Mouse (Mus musculus): ENCODE results near the gene Pcbp3. TPM values are rescaled to one million over a fixed set of nuclear protein-coding genes. Genes with fewer than 3 reads are reported as not detected.
"Not testable (repeated sequence)": the region's sequence is repeated elsewhere in the genome, so short reads cannot be mapped to it uniquely, and the experiment has no call there.

The Pcbp3 gene
- polyA plus RNA-seq, 1 experiment from 2014 or later, result 44.9 TPM

DNA sequence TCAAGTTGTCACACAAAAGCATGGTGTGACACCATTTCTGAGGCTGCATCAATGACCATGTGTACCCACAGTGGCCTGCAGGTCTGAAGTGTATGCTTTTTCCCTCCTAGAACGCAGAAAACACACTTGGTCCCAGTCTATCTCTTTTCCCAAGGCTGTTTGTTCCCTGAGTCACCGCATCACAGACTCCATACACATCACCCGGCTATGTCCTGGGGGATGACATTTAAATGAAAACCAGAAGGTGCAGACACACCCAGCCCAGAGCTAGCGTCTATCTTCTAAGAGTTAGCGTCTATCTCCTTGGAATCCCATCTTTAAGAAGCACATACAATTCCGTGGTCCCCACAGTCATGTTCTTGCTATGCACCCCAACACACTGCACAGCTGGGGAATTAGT, 192.1 kb downstream of the Pcbp3 start:
- Histone ChIP-seq H3K36me3 (no peaks in the 10 kb centered on the region), H3K27me3 (ENCODE audit: low read depth, poor library complexity, severe bottlenecking) (no peaks in the 10 kb centered on the region), H3K27ac (no peak overlapping the region), H3K4me3 (no peak overlapping the region), H3K9me3 (replicated peaks) (no peaks in the 10 kb centered on the region), H3K4me1 (0 out of 2 replicates have a peak, but pooled peaks cover 3% of the 10 kb centered on the region)
- WGBS, result 89% methylated on average over 6 of the region's 6 CpGs
- no peak for DNase-seq (ENCODE audit: low spot score)

DNA sequence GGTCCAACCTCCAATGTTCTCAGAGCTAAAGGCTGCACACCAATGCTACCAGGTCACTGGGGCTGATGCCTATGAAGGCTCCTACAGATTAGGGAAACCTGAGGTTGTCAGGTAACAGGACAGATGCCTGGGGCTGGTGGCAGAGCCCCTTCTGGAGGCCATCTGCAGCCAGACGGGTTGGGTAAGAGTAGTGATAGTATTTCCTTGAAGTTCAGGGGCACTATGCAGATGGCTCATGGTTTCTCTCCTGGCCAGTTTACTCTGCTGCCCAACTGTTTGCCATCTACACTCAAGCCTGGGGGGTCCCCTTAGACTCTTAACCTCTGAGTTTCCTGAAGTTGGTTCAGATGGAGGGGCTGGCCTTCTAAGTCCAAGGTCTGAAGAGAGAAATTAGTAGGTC, 195.5 kb downstream of the Pcbp3 start:
- H3K27ac ChIP-seq, result no peak overlapping the region
- 91% methylated on average over 1 of the region's 1 CpGs for WGBS
- H3K36me3 ChIP-seq, result no peaks in the 10 kb centered on the region
- no peak for DNase-seq (ENCODE audit: low spot score)
- H3K9me3 ChIP-seq (replicated peaks), result no peaks in the 10 kb centered on the region
- 0 out of 2 replicates have a peak, but pooled peaks cover 2% of the 10 kb centered on the region for H3K4me1 ChIP-seq
- no peak overlapping the region for H3K4me3 ChIP-seq
- no peaks in the 10 kb centered on the region for H3K27me3 ChIP-seq (ENCODE audit: low read depth, poor library complexity, severe bottlenecking)

DNA sequence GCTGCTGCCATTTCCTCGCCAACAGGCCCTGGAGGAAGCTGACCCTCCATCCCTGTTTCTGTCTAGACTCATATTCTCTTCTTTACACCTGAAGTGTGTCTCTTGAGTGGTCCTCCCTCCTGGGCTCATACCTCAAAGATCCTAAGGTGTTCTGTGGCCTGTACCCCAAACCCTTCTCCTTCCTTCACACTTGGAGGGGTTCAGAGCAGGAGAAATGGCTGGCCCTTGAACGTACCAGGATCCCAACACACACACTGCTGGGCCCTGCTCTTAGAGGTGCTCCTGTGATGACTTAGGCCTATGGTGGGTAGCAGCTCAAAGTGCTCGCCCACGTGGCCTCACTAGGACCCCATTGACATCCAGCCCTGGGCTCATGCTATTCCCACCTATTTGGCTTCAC, 196.8 kb downstream of the Pcbp3 start:
- Histone ChIP-seq H3K9me3 (replicated peaks) (no peaks in the 10 kb centered on the region), H3K4me1 (no peaks in the 10 kb centered on the region), H3K4me3 (no peak overlapping the region), H3K36me3 (no peaks in the 10 kb centered on the region), H3K27ac (no peak overlapping the region), H3K27me3 (ENCODE audit: low read depth, poor library complexity, severe bottlenecking) (no peaks in the 10 kb centered on the region)
- peak; percentile 20 for DNase-seq (ENCODE audit: low spot score)
- WGBS, result 88% methylated on average over 4 of the region's 4 CpGs

DNA sequence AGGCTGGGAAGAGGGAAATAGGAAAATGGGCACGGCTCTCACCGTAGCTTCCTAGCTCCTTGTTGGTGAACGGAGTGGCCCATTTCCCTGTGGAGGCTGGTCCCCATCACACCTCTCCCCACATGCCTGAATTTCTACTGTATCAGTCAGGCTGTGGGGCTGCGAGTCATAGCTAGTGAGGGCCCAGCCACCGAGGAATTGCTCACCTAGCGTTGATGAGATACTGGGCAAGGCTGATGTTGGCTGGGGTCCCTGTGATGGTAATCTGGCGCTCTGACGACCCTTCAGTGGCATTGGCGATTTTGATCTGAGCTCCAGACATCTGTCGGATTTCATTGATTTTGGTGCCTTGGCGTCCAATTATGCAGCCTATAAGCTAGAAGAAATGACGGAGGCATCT, 198.7 kb downstream of the Pcbp3 start:
- H3K27ac ChIP-seq, result no peak overlapping the region
- no peak overlapping the region for H3K4me3 ChIP-seq
- no peaks in the 10 kb centered on the region for H3K4me1 ChIP-seq
- no peaks in the 10 kb centered on the region for H3K36me3 ChIP-seq
- no peaks in the 10 kb centered on the region for H3K9me3 ChIP-seq (replicated peaks)
- peak; percentile 10 for DNase-seq (ENCODE audit: low spot score)
- H3K27me3 ChIP-seq (ENCODE audit: low read depth, poor library complexity, severe bottlenecking), result no peaks in the 10 kb centered on the region
- 93% methylated on average over 12 of the region's 12 CpGs for WGBS

DNA sequence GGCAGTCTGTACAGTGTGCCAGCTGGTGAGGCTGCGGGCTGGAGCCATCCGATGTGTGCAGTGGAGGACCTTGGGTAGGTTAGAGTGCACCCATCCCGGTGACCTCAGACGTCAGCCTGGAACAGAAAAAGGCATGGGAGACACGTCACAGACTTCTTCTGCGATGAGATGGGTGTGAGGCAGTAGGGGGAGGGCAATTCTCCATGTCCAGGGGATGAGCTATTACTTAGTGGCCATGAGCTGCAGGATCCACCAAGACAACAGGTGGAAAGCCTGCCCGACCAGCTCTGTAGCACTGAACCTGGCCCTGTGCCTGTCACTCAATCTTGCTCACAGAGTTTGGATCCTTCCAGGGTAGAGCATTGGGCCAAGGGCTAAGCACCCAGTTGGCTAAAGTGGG, 199.3 kb downstream of the Pcbp3 start:
- 89% methylated on average over 7 of the region's 7 CpGs for WGBS
- Histone ChIP-seq H3K36me3 (no peaks in the 10 kb centered on the region), H3K27ac (no peak overlapping the region), H3K4me1 (no peaks in the 10 kb centered on the region), H3K9me3 (replicated peaks) (no peaks in the 10 kb centered on the region), H3K4me3 (no peak overlapping the region), H3K27me3 (ENCODE audit: low read depth, poor library complexity, severe bottlenecking) (no peaks in the 10 kb centered on the region)
- peak; percentile 17 for DNase-seq (ENCODE audit: low spot score)

DNA sequence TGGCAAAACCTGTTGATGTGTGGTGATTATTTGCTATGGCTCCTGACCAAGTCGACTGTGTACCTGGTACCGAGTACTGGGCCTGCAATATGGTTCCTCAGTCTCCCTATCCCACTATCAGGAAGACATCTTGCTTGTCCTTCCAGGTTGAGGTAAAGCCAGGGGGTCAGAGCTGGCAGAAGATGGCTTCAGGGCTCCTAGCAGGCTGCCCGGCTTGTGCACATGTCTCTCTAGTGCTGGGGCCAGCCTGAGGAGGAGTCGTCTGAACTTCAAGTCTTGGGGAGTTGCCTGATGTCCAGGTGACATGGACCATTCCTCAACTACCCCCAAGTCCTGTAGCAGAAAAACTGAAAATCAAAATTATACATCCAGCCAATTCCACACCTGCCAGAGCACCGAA, 201.8 kb downstream of the Pcbp3 start:
- Histone ChIP-seq H3K9me3 (replicated peaks) (no peaks in the 10 kb centered on the region), H3K27ac (no peak overlapping the region), H3K4me1 (no peaks in the 10 kb centered on the region), H3K27me3 (ENCODE audit: low read depth, poor library complexity, severe bottlenecking) (no peaks in the 10 kb centered on the region), H3K4me3 (no peak overlapping the region), H3K36me3 (no peaks in the 10 kb centered on the region)
- no peak for DNase-seq (ENCODE audit: low spot score)
- WGBS, result 91% methylated on average over 5 of the region's 5 CpGs

DNA sequence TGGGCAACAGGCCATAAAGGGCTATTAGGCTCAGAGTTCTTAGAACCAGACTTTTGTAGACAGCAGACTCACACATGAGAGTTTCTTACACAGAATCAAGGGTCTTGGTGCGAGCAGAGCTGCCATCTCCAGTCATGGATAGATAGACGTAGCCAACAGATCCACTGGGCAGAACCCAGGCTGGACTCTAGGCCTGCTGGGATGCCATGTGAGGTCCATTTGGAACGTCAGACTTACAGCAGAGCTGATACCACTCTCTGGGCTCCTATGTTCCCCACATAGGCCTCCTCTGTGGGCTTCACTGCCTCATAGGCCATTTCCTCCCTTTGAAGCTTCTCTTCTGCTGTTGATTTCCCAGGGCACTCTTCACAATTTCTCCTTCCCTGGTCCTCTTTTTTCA, 208.0 kb downstream of the Pcbp3 start:
- Histone ChIP-seq H3K36me3 (no peaks in the 10 kb centered on the region), H3K27ac (no peak overlapping the region), H3K27me3 (ENCODE audit: low read depth, poor library complexity, severe bottlenecking) (no peaks in the 10 kb centered on the region), H3K4me3 (no peak overlapping the region), H3K9me3 (replicated peaks) (no peaks in the 10 kb centered on the region), H3K4me1 (no peaks in the 10 kb centered on the region)
- 89% methylated on average over 3 of the region's 3 CpGs for WGBS
- no peak for DNase-seq (ENCODE audit: low spot score)

DNA sequence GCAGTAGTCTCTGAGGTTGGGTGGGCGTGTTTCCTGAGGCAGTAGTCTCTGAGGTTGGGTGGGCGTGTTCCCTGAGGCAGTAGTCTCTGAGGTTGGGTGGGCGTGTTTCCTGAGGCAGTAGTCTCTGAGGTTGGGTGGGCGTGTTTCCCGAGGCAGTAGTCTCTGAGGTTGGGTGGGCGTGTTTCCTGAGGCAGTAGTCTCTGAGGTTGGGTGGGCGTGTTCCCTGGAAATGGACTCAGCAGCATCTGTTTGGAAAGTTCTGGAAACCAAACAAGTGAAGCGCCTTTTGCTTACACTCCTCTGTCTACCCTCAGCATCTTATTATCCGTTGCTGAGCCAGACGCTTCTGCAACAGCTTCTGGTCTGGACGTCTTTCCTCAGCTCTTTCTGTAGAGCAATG, 217.4 kb downstream of the Pcbp3 start:
- not testable (repeated sequence) for H3K36me3 ChIP-seq; DNase-seq (ENCODE audit: low spot score)
- 57% methylated on average over 11 of the region's 11 CpGs for WGBS

DNA sequence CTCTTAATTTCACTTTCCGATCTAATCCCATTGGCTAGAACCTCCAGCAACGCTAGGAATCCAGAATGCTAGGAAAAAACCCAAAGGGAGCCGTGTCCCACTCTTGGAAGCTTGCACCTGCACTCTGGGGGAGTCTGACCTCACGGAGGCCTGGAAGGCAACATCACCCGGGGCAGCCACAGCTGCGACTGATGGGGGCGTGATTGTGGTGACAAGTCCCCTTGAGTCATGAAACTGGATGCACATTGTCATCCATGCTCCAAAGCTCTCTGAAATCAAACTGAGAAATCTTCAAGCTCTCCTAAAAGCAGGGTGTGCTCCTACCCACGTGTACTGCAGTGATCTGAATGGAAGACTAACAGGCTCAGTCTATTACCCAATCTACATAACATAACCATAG, 224.9 kb downstream of the Pcbp3 start:
- 73% methylated on average over 8 of the region's 8 CpGs for WGBS

More for the DNA sequence above, 217.4 kb downstream of the Pcbp3 start:
- not testable (repeated sequence) for H3K27me3 ChIP-seq (ENCODE audit: low read depth, poor library complexity, severe bottlenecking); H3K27ac ChIP-seq; H3K4me3 ChIP-seq; H3K4me1 ChIP-seq; H3K9me3 ChIP-seq (replicated peaks)

DNA sequence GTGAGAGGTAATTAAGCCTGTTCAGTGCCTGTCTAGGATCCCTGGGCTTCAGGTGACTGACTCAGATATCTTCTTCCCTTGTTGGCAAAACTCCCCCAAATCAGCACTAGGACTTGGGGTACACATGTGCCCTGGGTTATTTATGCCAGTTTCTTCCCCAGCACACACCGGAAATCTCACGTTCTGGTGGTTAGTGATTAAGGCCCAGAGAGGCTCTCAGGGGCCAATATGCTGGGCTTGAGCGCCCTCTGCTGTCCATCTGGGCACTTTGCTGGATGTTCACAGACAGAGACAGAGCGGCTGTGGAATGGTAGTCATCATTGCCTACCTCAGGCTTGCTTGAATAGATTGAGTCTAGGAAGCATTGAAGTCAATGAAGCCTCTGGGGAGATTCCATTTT, 226.7 kb downstream of the Pcbp3 start:
- Histone ChIP-seq H3K4me3 (no peak overlapping the region), H3K27ac (no peak overlapping the region; the same call in 1 of the 2 replicates), H3K27me3 (ENCODE audit: low read depth, poor library complexity, severe bottlenecking) (no peaks in the 10 kb centered on the region), H3K36me3 (no peaks in the 10 kb centered on the region), H3K9me3 (replicated peaks) (no peaks in the 10 kb centered on the region), H3K4me1 (peaks cover 35% of the 10 kb centered on the region)
- WGBS, result 5% methylated on average over 4 of the region's 4 CpGs
- DNase-seq (ENCODE audit: low spot score), result peak; percentile 90

More for the DNA sequence above, 224.9 kb downstream of the Pcbp3 start:
- Histone ChIP-seq H3K27me3 (ENCODE audit: low read depth, poor library complexity, severe bottlenecking) (no peaks in the 10 kb centered on the region), H3K27ac (no peak overlapping the region), H3K9me3 (replicated peaks) (no peaks in the 10 kb centered on the region), H3K4me3 (no peak overlapping the region), H3K4me1 (peaks cover 29% of the 10 kb centered on the region), H3K36me3 (no peaks in the 10 kb centered on the region)
- DNase-seq (ENCODE audit: low spot score), result no peak

DNA sequence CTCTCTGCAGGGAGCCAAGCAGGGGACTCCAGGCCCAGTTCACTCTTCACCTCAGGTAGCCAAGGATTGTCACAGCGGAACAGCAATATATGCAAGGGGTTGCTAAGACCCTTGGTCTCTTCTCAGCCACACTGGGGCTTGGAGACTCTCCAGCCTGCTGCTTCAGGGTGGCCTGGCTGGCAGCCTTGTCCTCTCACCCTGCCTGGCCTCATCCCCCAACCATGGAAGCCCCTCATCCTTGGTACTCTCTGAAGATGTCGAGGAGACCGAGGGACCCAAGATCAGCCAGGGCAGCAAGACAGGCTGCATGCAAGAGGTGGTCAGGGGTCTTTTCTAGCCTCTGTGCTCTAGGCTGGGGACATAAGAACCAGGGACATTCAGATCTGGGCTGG, 228.0 kb downstream of the Pcbp3 start:
- H3K4me1 ChIP-seq, result peaks cover 35% of the 10 kb centered on the region
- H3K36me3 ChIP-seq, result no peaks in the 10 kb centered on the region
- WGBS, result 52% methylated on average over 3 of the region's 3 CpGs
- H3K27ac ChIP-seq, result peak overlapping the region; percentile 87
- H3K27me3 ChIP-seq (ENCODE audit: low read depth, poor library complexity, severe bottlenecking), result no peaks in the 10 kb centered on the region
- peak overlapping the region; percentile 37; the same call in 1 of the 2 replicates for H3K4me3 ChIP-seq
- no peaks in the 10 kb centered on the region for H3K9me3 ChIP-seq (replicated peaks)
- DNase-seq (ENCODE audit: low spot score), result peak; percentile 30

DNA sequence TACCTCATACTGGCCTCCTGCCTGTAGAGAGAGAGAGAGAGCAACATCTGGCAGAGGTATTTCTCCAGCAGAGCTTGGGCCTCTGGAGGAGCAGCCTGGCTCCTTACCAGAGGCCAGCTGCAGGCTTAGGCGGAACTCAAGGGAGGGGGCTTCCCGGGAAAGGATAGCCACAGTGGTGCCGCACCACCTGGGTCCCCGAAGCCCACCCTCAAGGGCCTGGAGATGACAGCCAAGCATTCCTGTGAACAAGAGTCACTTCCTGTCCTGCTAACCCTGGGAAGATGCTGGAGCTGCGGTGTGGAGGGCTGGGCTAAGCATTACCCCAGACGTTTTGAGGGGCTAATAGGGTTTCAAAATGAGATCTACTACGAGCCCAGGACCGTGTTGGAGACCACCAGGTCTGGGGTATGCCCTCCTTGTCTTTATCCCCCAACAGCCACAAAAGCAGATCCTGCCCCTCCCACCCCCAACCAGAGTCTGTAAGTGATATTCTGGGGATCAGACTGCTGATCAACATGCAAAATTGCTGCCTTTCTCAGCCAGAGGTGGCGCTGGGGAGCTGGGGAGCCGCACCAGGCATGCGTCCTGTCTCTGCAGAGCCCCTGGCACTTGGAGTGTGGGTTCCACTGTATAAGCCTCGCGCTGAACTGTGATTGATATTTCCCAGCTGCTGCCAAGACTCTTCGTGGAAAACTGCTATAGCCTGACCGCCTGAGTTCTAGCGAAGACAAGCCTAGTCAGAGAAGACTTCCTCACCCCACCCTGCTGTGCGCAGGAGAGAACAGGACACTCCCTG, 228.6 kb downstream of the Pcbp3 start:
- peaks cover 39% of the 10 kb centered on the region for H3K4me1 ChIP-seq
- H3K27ac ChIP-seq, result peak overlapping the region; percentile 87
- peak overlapping the region; percentile 37 for H3K4me3 ChIP-seq
- H3K9me3 ChIP-seq (replicated peaks), result no peaks in the 10 kb centered on the region
- H3K27me3 ChIP-seq (ENCODE audit: low read depth, poor library complexity, severe bottlenecking), result no peaks in the 10 kb centered on the region
- peak; percentile 85 for DNase-seq (ENCODE audit: low spot score)
- no peaks in the 10 kb centered on the region for H3K36me3 ChIP-seq
- 10% methylated on average over 17 of the region's 17 CpGs for WGBS

DNA sequence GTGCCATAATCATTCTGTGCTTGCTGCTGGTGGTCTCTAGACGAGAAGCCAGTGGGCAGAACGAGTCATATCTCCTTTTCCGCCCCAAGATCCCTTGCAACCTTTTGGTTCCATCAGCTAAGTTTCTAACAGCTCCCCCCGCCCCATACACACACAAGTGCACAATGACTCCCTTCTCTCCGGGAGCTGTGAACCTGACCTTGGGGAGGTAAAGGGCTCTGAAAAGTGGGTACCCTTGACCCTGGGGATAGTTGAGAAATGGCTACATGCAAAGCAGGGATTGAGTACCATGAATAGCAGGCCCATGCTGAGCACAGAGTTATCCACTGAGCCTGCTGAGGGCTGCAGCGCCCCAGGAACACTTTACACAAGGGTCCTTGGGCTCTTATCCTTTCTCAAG, 229.3 kb downstream of the Pcbp3 start:
- peak overlapping the region; percentile 37; the same call in 1 of the 2 replicates for H3K4me3 ChIP-seq
- no peaks in the 10 kb centered on the region for H3K9me3 ChIP-seq (replicated peaks)
- no peaks in the 10 kb centered on the region for H3K27me3 ChIP-seq (ENCODE audit: low read depth, poor library complexity, severe bottlenecking)
- no peaks in the 10 kb centered on the region for H3K36me3 ChIP-seq
- H3K27ac ChIP-seq, result peak overlapping the region; percentile 87
- 84% methylated on average over 6 of the region's 6 CpGs for WGBS
- H3K4me1 ChIP-seq, result peaks cover 41% of the 10 kb centered on the region
- DNase-seq (ENCODE audit: low spot score), result no peak
